Mouse (Mus musculus) erythroid progenitor cell, adult 5-6 weeks (primary cell): Measurements from ENCODE around the gene Apba2. TPM values are rescaled to one million over a fixed set of nuclear protein-coding genes. Genes with fewer than 3 reads are reported as not detected.

Source experiments
- ATAC-seq: replicated peaks from 2 replicates; pipeline ENCODE4 v1.8.0; 2016; ENCODE audit warnings: moderate number of reproducible peaks, mild to moderate bottlenecking, moderate TSS enrichment, inconsistent platforms; ENCODE audit not compliant: poor library complexity, low FRiP score, severe bottlenecking
- total RNA-seq, 2 experiments: library from RNA; stranded (forward) in 1 of 2; stranded (reverse) in 1 of 2; fragments of 150-400 nt in 1 of 2; fragments of 186-747, 209-891 nt in 1 of 2; gene quantifications; 2 replicates each; pipeline versions ENCODE4 v1.2.3 to v1.2.4; 2015 to 2017; ENCODE audit warnings: low replicate concordance in 2 of 2

Apba2 gene
- not detected in 2 replicates for total RNA-seq (2015; ENCODE audit: low replicate concordance)
- 0.83 TPM in 1 of 2 replicates, not detected in the other for total RNA-seq (2017; ENCODE audit: low replicate concordance)

GRCm38 (mm10) chr7:64501536-64502270 lies at the start of gene Apba2:
TSS of gene Apba2 (plus strand) at chr7:64501706.
- no peak for ATAC-seq

DNA sequence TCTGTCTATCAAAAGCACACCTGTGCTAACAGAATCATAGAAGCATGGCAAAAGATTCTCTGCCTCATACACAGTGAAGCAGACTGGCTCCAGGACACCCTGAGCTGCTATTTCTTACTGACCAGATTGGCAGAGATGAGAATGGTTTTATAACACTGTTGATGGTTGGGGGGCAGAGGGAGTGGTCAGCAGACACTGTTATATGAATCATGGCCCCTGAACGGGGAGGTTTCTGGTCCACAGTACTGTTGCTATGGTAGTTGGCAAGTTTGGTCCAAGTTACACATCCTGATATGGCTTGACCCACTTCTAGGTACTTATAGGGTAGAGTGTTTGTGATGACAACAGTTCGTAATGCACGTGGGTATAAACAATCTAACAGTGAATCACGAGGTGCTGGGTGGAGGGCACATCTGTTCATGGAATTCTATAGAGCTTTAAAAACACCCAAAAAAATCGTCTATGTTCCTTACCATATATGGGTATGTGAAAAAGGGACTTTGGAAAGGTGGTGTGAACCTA lies 49.6 kb upstream of the Apba2 start:
- no peak for ATAC-seq

DNA sequence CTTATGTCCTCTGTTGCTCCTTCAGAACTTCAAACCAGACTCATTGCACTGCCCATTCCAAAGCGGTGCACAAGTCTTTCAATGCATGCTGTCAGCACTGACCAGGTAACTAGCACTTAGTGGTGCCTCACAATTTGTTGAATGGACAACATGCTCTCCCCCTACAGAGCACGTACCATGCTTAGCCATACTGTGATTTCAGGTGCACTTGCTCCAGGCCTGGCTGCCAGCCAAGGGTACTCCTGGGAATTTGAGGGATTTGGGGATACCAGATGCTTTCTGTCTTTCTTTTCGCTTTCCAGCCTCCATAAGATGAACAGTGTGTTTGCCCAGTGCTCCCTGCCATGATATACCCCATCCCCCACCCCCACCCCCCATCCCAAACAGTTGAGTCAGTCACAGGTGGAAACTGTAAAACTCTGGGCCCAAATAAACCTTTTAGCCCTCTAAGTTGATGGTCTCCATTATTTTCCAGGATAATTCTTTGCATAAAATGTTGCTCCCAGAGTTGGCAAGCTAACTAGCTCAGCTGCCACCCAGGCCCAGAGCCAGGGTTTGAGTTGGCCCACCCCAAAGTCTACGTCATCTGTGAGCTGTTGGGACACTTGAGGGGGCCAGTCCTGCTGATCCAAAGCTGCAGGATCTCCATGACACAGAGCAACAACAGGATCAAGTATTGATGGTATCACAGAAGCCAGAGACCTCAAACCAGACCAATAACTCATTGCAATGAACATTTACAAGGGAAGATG lies 48.9 kb upstream of the Apba2 start:
- ATAC-seq: no peak

- ATAC-seq: no peak
These were observed 45.3 kb upstream of the Apba2 start for GRCm38 (mm10) chr7:64456176-64456575.

GRCm38 (mm10) chr7:64456676-64457075 lies 44.8 kb upstream of the Apba2 start:
- ATAC-seq: no peak

GRCm38 (mm10) chr7:64457811-64458210 lies 43.7 kb upstream of the Apba2 start:
- ATAC-seq: no peak

DNA sequence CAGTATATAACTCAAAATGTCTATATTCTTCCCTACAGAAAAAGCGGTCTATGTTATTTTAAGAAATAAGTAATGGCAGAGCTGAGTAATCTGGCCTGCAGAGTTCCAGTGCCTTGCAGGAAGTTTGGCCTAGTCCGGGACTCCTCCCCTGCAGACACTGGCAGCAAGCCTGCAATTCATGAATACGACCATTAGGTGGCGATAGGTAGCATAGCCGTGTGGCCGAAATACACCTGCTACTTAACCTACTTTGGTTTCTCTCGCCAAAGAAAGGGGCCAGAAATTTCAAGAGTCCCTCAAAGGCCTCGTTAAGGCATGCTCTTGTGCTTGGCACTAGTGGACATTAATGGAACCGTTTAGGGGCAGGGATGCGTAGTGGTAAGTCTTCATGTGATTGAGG lies 4.1 kb upstream of the Apba2 start:
- no peak for ATAC-seq

GRCm38 (mm10) chr7:64502271-64503180 lies 1.0 kb downstream of the Apba2 start:
- no peak for ATAC-seq

- ATAC-seq: no peak
These were observed 2.1 kb downstream of the Apba2 start for GRCm38 (mm10) chr7:64503641-64504040.

DNA sequence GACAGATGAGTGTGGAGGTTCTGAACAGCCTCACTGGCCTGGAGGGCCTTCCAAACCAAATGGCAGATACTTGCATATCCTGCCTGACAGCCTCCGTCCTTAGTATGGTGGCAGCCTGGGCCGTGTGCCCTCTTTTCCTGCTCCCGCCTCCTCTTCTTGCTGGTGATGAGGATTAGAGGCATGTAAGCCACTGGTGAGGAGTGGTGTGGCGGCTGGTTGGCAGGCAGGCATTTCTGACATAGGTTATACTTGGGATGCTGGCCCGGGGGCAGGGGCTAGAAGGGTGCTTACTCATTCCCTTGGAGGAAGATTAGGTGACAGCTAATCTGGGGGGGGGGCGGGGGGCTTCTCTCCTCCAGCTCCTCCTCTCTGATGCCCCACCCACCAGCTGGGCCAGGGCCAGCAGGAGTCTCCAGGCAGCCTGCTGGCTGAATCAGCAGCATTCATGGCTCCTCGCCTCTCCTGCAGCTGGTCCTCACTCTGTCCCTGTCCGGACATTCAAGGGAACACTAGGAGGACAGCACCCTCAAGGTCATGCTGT lies 3.3 kb downstream of the Apba2 start:
- ATAC-seq: no peak

DNA sequence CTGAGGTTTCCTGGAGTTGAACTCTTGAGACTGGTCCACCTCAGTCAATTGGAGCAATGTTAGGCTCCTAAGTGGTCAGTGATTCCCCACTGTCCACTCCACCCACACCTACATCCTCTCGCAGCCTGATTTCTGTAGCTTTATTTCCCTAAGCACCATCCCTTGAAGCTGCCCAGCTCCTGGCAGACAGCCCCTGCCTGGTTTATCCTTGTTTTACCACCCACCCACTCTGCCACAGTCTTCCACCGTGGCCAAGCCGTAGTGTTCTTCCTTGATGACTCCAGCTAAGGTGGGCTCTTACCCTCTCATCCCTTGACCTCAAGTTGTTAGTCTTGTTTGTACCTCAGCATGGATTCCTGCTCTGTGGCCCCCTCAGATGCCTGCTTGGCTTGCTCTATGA lies 4.1 kb downstream of the Apba2 start:
- ATAC-seq: no peak

- ATAC-seq: no peak
These were observed 7.3 kb downstream of the Apba2 start for GRCm38 (mm10) chr7:64508826-64509225.

DNA sequence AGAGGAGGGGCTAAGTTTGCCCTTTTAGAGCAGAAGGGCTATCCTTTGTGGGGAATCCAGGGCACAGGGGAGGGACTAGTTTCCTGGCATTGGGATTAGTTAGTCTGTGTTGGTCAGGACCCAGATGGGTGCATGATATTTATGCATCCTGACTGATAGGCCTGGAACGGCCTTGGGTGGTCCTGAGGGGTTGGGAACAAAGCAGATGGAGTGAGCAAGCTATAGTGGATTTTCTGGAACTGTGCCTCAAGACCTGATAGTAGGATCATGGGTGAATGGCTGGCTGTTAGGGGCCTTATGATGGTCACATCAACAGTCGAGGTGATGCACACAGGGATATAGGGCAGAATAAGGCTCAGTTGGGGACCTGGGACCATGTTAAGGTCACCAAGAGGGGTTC lies 8.4 kb downstream of the Apba2 start:
- ATAC-seq: no peak

DNA sequence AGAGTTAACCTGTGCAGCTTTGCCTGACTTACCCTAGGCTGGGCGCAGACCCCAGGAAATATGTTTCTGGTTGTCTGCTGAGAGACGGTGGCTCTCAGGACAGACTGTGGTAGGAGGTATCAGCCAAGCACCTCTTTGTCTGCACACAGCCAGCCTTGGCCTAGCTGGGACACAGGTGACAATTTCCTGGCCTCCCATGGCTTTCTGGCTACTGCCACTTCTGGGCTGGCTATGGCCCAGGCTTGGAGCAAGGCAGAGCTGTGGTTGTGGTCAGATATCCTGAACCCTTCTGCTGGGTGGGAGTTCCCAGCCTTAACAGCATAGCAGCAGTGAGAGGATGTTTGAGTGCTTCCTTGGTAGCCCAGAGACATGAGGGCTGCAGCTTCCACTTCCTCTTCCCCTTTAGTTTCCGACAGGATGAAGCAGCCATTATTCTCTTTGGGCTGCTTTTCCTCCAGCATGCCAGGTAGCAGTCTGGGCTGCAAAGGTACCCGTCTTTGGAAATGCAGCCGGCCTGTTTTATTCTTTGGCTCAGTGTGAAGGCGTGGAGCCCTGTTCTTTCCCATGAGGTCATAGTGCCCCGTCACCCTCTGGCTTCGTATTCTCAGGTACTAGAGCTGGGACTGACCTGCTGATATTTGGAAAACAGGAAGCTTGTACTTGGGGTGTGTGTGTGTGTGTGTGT lies 9.2 kb downstream of the Apba2 start:
- ATAC-seq: no peak

DNA sequence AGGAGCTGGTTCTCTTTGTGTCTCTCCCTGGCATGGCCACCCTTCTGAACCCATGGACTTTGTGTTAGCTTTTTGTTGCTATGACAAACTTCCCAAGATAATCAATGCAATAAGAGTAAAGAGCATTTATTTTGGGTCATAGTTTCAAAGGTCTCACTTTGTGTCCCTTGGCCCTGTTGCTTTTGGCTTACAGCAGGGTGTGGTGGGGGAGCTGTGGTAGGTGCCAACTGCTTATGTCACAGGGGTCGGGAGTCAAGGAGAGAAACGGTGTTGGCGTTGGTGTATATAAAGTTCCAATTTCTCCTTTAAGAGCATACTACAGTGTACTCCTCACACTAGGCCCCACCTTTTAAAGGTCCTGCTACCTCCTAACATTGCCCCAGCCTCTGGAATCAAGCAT lies 12.1 kb downstream of the Apba2 start:
- ATAC-seq: no peak

- ATAC-seq: no peak
These were observed 13.8 kb downstream of the Apba2 start for GRCm38 (mm10) chr7:64515280-64515679.

GRCm38 (mm10) chr7:64515891-64516290 lies 14.4 kb downstream of the Apba2 start:
- no peak for ATAC-seq

DNA sequence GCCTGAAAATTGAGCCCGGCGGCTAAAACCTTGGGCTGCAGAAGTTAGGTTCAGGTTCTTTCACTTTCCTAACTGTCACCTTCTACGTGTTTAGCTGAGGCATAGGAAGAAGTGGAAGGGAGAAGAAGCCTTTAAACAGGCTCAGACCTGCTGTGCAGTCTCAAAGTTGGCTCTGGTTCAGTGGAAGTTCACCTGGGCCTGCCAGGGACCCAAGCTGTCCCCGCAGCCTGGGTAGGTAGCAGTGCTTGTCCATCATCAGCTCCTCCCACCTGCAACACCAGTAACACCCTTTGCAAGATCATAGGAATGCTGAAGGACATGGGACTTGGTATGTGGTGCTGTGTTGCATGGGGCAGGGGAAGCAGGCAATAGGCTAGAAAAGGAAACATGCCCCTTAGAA lies 17.6 kb downstream of the Apba2 start:
- no peak for ATAC-seq

- no peak for ATAC-seq
These were observed 18.0 kb downstream of the Apba2 start for GRCm38 (mm10) chr7:64519521-64519920.
